Mouse (Mus musculus): ENCODE measurements around the gene Usmg5.

DNA sequence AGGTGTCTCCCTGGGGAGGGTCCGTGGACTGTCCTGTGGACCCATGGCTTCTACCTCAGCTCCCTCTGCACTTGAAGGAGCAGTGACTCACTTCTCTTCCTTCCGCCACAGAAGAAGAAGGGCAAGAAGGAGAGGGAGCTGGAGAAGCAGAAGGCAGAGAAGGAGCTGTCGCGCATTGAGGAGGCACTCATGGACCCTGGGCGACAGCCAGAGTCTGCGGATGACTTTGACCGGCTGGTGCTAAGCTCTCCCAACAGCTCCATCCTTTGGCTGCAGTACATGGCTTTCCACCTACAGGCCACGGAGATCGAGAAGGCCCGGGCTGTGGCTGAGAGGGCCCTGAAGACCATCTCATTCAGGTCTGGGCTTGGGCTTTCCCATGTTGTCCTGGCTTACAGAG lies 37.7 kb upstream of the Usmg5 start:
- no peak for TF ChIP-seq POLR2A (IDR thresholded peaks at IDR 0.05; ENCODE audit: borderline replicate concordance, extremely low read depth, low read depth, low read length)
- TF ChIP-seq CTCF (IDR thresholded peaks at IDR 0.05; ENCODE audit: insufficient read depth, low read length): no peak
